Mouse (Mus musculus) embryonic facial prominence, embryonic 10.5 days (tissue): ENCODE data around the gene Scn8a. TPM values are rescaled to one million over a fixed set of nuclear protein-coding genes. Genes with fewer than 3 reads are reported as not detected.

Source experiments
- DNase-seq: peaks from one replicate; pipeline ENCODE4 v3.0.0-alpha.2; 2017; ENCODE audit warnings: low spot score
- H3K27ac ChIP-seq: fragments of 300-500 bp; sonication (generic); replicated peaks from 2 replicates; pipeline ENCODE4 v1.5.1; 2016; ENCODE audit warnings: mild to moderate bottlenecking
- H3K27me3 ChIP-seq: fragments of 300-500 bp; sonication (generic); replicated peaks from 2 replicates; pipeline ENCODE4 v1.6.1; 2016; ENCODE audit warnings: low read depth, mild to moderate bottlenecking; ENCODE audit not compliant: poor library complexity, severe bottlenecking
- H3K36me3 ChIP-seq: fragments of 300-500 bp; sonication (generic); replicated peaks from 2 replicates; pipeline ENCODE4 v1.6.1; 2016; ENCODE audit warnings: mild to moderate bottlenecking, moderate library complexity
- H3K4me1 ChIP-seq: fragments of 300-500 bp; sonication (generic); 2 replicates; pipeline ENCODE4 v1.6.1; 2016
- H3K4me3 ChIP-seq: fragments of 300-500 bp; sonication (generic); 2 replicates; pipeline ENCODE4 v1.5.1; 2016; ENCODE audit warnings: mild to moderate bottlenecking, moderate library complexity
- H3K9me3 ChIP-seq: fragments of 300-500 bp; sonication (generic); 2 replicates; pipeline ENCODE4 v1.6.1; 2016; ENCODE audit warnings: mild to moderate bottlenecking
- WGBS: fragments of 180-500 bp; shearing (Covaris S2); methylation state at CpG from one replicate; pipeline ENCODE4 v1.1.7; 2016; 5-methylcytosine and 5-hydroxymethylcytosine counted together
- polyA plus RNA-seq: library from polyadenylated mRNA; unstranded; fragments of >200 nt; fragmentation: Nextera tagmentation; extraction: Ambion mirVana; gene quantifications from 2 replicates; pipeline ENCODE4 v1.2.1, GENCODE M21; 2016

Scn8a gene
- polyA plus RNA-seq, 1 experiment from 2014 or later = 7.3 TPM

DNA sequence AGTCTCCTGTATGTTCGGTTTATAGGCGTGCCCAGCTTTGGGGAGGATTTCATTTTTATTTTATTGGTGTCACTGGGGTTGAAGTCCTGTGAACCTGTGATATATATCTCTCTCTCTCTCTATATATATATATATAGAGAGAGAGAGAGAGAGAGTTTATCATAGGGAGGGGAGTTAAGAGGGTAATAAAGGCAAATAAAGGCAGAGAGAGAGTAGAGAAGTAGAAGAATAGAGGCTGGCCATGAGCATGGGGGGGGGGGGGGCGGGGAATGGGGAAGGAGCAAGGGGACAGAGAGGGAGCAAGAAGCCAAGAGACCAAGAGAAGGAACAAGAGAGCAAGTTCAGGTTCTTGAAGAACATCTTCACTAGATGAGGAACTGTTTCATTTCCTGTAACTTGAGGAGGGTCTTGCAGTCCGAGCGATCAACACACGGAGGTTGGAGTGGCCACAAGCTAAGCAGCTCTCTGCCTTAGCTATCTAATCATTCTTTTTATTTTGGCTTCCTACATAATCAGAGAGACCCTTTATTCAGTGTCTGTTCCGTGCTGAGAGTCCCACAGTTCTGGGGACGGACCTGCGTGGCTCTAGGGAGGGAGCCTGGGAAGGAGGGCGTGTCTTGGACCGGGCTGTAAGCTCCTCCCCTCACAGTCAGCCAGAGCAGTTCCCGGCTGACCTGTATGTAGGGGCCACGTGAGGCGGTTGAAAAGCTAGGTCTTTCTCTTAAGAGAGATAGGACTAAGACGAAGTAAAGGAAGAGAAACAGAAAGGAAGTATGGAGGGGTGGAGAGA, 136.8 kb downstream of the Scn8a start:
- Histone ChIP-seq H3K9me3 (no peaks in the 10 kb centered on the region), H3K36me3 (no peaks in the 10 kb centered on the region), H3K4me3 (peak overlapping the region; percentile 62), H3K27me3 (peaks cover 8% of the 10 kb centered on the region; the same call in 1 of the 2 replicates), H3K4me1 (peaks cover 17% of the 10 kb centered on the region), H3K27ac (peak overlapping the region; percentile 63)
- DNase-seq = peak; percentile 77
- 14% methylated on average over 15 of the region's 15 CpGs for WGBS

- 77% methylated on average over 7 of the region's 7 CpGs for WGBS
These were observed 137.6 kb downstream of the Scn8a start for GRCm38 (mm10) chr15:101007236-101007635.

GRCm38 (mm10) chr15:101008386-101009010, 138.8 kb downstream of the Scn8a start:
- 92% methylated on average over 14 of the region's 14 CpGs for WGBS
- Histone ChIP-seq H3K4me3 (no peak overlapping the region), H3K27me3 (peaks cover 8% of the 10 kb centered on the region; the same call in 1 of the 2 replicates), H3K36me3 (peaks cover 4% of the 10 kb centered on the region; the same call in 1 of the 2 replicates), H3K4me1 (peaks cover 17% of the 10 kb centered on the region), H3K27ac (no peak overlapping the region), H3K9me3 (no peaks in the 10 kb centered on the region)
- no peak for DNase-seq

More at GRCm38 (mm10) chr15:101007236-101007635, 137.6 kb downstream of the Scn8a start:
- H3K27ac ChIP-seq = peak overlapping the region; percentile 63
- H3K36me3 ChIP-seq = no peaks in the 10 kb centered on the region
- peaks cover 17% of the 10 kb centered on the region for H3K4me1 ChIP-seq
- H3K27me3 ChIP-seq = peaks cover 8% of the 10 kb centered on the region; the same call in 1 of the 2 replicates
- DNase-seq = no peak
- H3K9me3 ChIP-seq = no peaks in the 10 kb centered on the region
- H3K4me3 ChIP-seq = peak overlapping the region; percentile 62

GRCm38 (mm10) chr15:101011352-101011751, 141.7 kb downstream of the Scn8a start:
- no peak for DNase-seq
- WGBS = 85% methylated on average over 6 of the region's 6 CpGs

GRCm38 (mm10) chr15:101028960-101029359, 159.3 kb downstream of the Scn8a start:
- DNase-seq = no peak
- Histone ChIP-seq H3K27ac (0 out of 2 replicates have a peak overlapping the region, but pooled peaks have one; percentile 52), H3K4me1 (peaks cover 41% of the 10 kb centered on the region), H3K9me3 (no peaks in the 10 kb centered on the region), H3K36me3 (no peaks in the 10 kb centered on the region; the same call in 1 of the 2 replicates), H3K27me3 (0 out of 2 replicates have a peak, but pooled peaks cover 12% of the 10 kb centered on the region), H3K4me3 (no peak overlapping the region)
- 38% methylated on average over 2 of the region's 2 CpGs for WGBS

More at GRCm38 (mm10) chr15:101011352-101011751, 141.7 kb downstream of the Scn8a start:
- no peaks in the 10 kb centered on the region for H3K9me3 ChIP-seq
- no peak overlapping the region for H3K27ac ChIP-seq
- no peak overlapping the region for H3K4me3 ChIP-seq
- H3K4me1 ChIP-seq = peaks cover 11% of the 10 kb centered on the region
- no peaks in the 10 kb centered on the region for H3K27me3 ChIP-seq
- peaks cover 14% of the 10 kb centered on the region for H3K36me3 ChIP-seq

GRCm38 (mm10) chr15:101039651-101040050, 170.0 kb downstream of the Scn8a start:
- H3K4me1 ChIP-seq = peaks cover 14% of the 10 kb centered on the region
- H3K27ac ChIP-seq = no peak overlapping the region
- 48% methylated on average over 17 of the region's 17 CpGs for WGBS
- peak; percentile 35 for DNase-seq
- no peak overlapping the region for H3K4me3 ChIP-seq
- peaks cover 4% of the 10 kb centered on the region; the same call in 1 of the 2 replicates for H3K36me3 ChIP-seq
- H3K27me3 ChIP-seq = peaks cover 64% of the 10 kb centered on the region
- H3K9me3 ChIP-seq = no peaks in the 10 kb centered on the region

GRCm38 (mm10) chr15:101041966-101042365, 172.3 kb downstream of the Scn8a start:
- peaks cover 87% of the 10 kb centered on the region for H3K27me3 ChIP-seq
- H3K4me1 ChIP-seq = peaks cover 32% of the 10 kb centered on the region
- no peak overlapping the region for H3K27ac ChIP-seq
- H3K36me3 ChIP-seq = no peaks in the 10 kb centered on the region; the same call in 1 of the 2 replicates
- DNase-seq = no peak
- no peak overlapping the region for H3K4me3 ChIP-seq
- WGBS = 66% methylated on average over 6 of the region's 6 CpGs
- no peaks in the 10 kb centered on the region for H3K9me3 ChIP-seq

DNA sequence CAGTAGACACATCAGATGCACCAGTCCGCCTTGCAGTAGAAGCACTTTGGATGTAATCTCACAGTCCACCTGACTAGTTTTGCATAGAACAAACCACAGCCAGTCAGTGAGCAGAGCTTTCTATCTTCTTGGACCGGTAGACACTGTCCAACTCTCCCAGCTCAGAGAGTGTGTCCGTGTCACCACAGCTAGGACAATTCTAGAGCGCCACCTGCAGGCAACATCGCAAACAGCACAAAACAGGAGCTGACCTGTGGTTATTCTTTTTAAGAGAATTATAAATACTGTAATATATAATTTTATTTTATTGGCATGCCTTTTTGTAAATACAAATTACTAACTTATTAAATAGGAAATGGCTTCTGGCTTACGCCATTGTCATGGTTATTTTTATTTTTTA, 173.0 kb downstream of the Scn8a start:
- Histone ChIP-seq H3K9me3 (no peaks in the 10 kb centered on the region), H3K27me3 (peaks cover 94% of the 10 kb centered on the region), H3K36me3 (no peaks in the 10 kb centered on the region; the same call in 1 of the 2 replicates), H3K4me3 (no peak overlapping the region), H3K27ac (no peak overlapping the region), H3K4me1 (peaks cover 39% of the 10 kb centered on the region)
- 24% methylated on average over 6 of the region's 6 CpGs for WGBS
- peak; percentile 79 for DNase-seq

GRCm38 (mm10) chr15:101044531-101044930, 174.9 kb downstream of the Scn8a start:
- Histone ChIP-seq H3K27ac (no peak overlapping the region), H3K9me3 (no peaks in the 10 kb centered on the region), H3K27me3 (peaks cover 95% of the 10 kb centered on the region), H3K4me3 (no peak overlapping the region), H3K4me1 (peaks cover 51% of the 10 kb centered on the region), H3K36me3 (peaks cover 4% of the 10 kb centered on the region)
- WGBS = 33% methylated on average over 6 of the region's 6 CpGs
- DNase-seq = no peak

GRCm38 (mm10) chr15:101046039-101046526, 176.4 kb downstream of the Scn8a start:
- peaks cover 95% of the 10 kb centered on the region for H3K27me3 ChIP-seq
- under 1% methylated on average over 43 of the region's 43 CpGs for WGBS
- peak overlapping the region; percentile 81 for H3K27ac ChIP-seq
- H3K36me3 ChIP-seq = peaks cover 19% of the 10 kb centered on the region
- peak overlapping the region; percentile 68 for H3K4me3 ChIP-seq
- DNase-seq = no peak
- H3K4me1 ChIP-seq = peaks cover 49% of the 10 kb centered on the region
- no peaks in the 10 kb centered on the region for H3K9me3 ChIP-seq

DNA sequence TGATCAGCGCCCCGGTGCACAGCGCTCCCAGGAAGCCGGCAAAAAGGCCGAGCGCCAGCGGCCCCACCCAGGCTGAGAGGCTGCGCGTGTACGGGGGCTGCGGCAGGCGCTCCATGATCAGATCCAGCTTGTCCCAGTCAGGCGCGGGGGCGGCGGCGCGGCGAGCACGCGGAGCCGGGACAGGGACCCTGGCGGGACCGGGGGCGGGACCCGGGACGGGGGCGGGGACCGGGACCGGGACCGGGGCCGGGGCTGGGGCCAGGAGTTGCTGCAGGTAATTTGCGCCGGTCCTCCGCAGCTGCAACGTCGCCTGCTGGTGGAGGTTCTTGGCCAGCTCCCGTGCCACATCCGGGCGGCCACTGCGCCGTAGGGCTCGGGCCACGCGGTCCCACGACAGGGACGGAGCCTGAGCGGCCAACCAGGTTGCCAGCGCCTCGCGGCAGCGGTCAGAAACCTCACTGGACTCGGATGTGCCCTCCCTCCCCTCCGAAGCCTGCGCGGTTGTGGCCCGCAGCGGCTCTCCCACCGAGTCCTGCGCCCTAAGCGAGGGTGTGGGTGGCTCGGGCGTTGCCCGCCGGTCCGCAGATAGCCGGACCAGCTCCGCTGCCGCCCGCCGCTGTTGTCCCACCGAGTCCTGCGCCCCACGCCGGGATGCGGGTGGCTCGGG, 177.0 kb downstream of the Scn8a start:
- Histone ChIP-seq H3K27me3 (peaks cover 95% of the 10 kb centered on the region), H3K4me3 (peak overlapping the region; percentile 68), H3K27ac (peak overlapping the region; percentile 81), H3K9me3 (no peaks in the 10 kb centered on the region), H3K36me3 (peaks cover 24% of the 10 kb centered on the region), H3K4me1 (peaks cover 55% of the 10 kb centered on the region)
- WGBS = under 1% methylated on average over 77 of the region's 77 CpGs
- DNase-seq = peak; percentile 68

DNA sequence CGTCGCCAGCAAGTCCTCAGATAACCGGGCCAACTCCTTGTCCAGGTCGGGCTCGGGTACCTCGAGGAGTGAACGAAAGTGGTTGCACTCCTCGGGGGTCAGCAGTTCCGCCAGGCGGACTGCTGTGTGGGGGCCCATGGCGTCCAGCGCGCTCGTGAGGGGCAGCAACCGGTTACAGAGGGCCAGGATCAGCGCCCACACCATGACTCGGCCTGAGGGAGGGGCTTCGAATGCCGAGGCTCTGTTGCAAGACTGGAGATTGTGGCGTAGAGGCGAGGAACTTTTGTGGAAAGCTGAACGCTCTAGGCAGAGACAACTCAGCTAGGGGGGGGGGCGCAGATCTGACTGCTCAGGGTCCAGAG, 177.5 kb downstream of the Scn8a start, which contains the start of gene Gm47841:
Gene Gm47841 (minus strand): TSS at position 204 of the 362 bp plus-strand sequence.
- DNase-seq = no peak
- Histone ChIP-seq H3K9me3 (no peaks in the 10 kb centered on the region), H3K4me3 (peak within 1 kb of the TSS; percentile 68), H3K36me3 (peaks cover 27% of the 10 kb centered on the region), H3K4me1 (peaks cover 60% of the 10 kb centered on the region), H3K27ac (peak within 1 kb of the TSS; percentile 81), H3K27me3 (peaks cover 95% of the 10 kb centered on the region)
- 2% methylated on average over 23 of the region's 23 CpGs for WGBS
